In genomic region chr11:106438524-106439177, GRCm38 (mm10) we compare ENCODE assay signal across 1 mouse cellular context.
TF ChIP-seq lines count a peak whose summit lies in the region.

No protein-coding gene starts in this region.

TF ChIP-seq in MEL, 35 proteins besides CTCF, POLR2A, EP300 and RAD21 (continued from another document):
- TF ChIP-seq E2F4 (IDR thresholded peaks at IDR 0.05; ENCODE audit: borderline replicate concordance, low read depth, low read length) (no peak), ETS1 (IDR thresholded peaks at IDR 0.05; ENCODE audit: low read depth, low read length) (peak; percentile 89), JUND (IDR thresholded peaks at IDR 0.05; ENCODE audit: low read depth, low read length) (no peak)
